Mouse (Mus musculus) forebrain, embryonic 16.5 days (tissue): Measurements from ENCODE around the gene Rassf8. TPM values are rescaled to one million over a fixed set of nuclear protein-coding genes. Genes with fewer than 3 reads are reported as not detected.

ENCODE experiments used
- ATAC-seq: fragments of 200-750 bp; cut with Nextera tagmentation; 2 replicates; pipeline ENCODE4 v1.8.0; 2017; ENCODE audit warnings: mild to moderate bottlenecking, moderate library complexity
- H3K27ac ChIP-seq: fragments of 300-500 bp; sonication (generic); 2 replicates; pipeline ENCODE4 v1.5.1; 2014; ENCODE audit warnings: low read length, control low read depth
- H3K27me3 ChIP-seq: fragments of 300-500 bp; sonication (generic); replicated peaks from 2 replicates; pipeline ENCODE4 v1.6.1; 2014; ENCODE audit warnings: low read length; ENCODE audit not compliant: control insufficient read depth, insufficient read depth
- H3K36me3 ChIP-seq: fragments of 300-500 bp; sonication (generic); 2 replicates; pipeline ENCODE4 v1.6.1; 2014; ENCODE audit not compliant: control insufficient read depth, insufficient read depth
- H3K4me1 ChIP-seq: fragments of 300-500 bp; sonication (generic); replicated peaks from 2 replicates; pipeline ENCODE4 v1.6.1; 2014; ENCODE audit warnings: low read length; ENCODE audit not compliant: control insufficient read depth, insufficient read depth
- H3K4me2 ChIP-seq: fragments of 300-500 bp; sonication (generic); 2 replicates; pipeline ENCODE4 v1.6.1; 2014; ENCODE audit warnings: mild to moderate bottlenecking, low read length, control low read depth
- H3K4me3 ChIP-seq: fragments of 300-500 bp; sonication (generic); replicated peaks from 2 replicates; pipeline ENCODE4 v1.5.1; 2014; ENCODE audit warnings: mild to moderate bottlenecking, low read length, control low read depth
- H3K9ac ChIP-seq: fragments of 300-500 bp; sonication (generic); replicated peaks from 2 replicates; pipeline ENCODE4 v1.6.1; 2014; ENCODE audit warnings: low read depth, low read length, control low read depth
- H3K9me3 ChIP-seq: fragments of 300-500 bp; sonication (generic); 2 replicates; pipeline ENCODE4 v1.6.1; 2016; ENCODE audit warnings: low read length; ENCODE audit not compliant: control insufficient read depth
- WGBS: fragments of 180-500 bp; shearing (Covaris S2); extraction: QIAGEN DNeasy Blood & Tissue Kit; methylation state at CpG from one replicate; pipeline ENCODE4 v1.1.7; 2014; 5-methylcytosine and 5-hydroxymethylcytosine counted together
- polyA plus RNA-seq: library from polyadenylated mRNA; unstranded; fragments of >200 nt; fragmentation: Nextera tagmentation; extraction: Ambion mirVana; gene quantifications from 2 replicates; pipeline ENCODE4 v1.2.1, GENCODE M21; 2015

The Rassf8 gene
- polyA plus RNA-seq, 1 experiment from 2014 or later = 3.4 TPM

- H3K4me2 ChIP-seq = no peak overlapping the region
- WGBS = 72% methylated on average over 7 of the region's 7 CpGs
Observed at GRCm38 (mm10) chr6:145722596-145722995, 24.0 kb upstream of the Rassf8 start.

GRCm38 (mm10) chr6:145723131-145723863 is 23.3 kb upstream of the Rassf8 start:
- H3K27ac ChIP-seq = no peak overlapping the region
- no peak overlapping the region for H3K4me2 ChIP-seq
- H3K27me3 ChIP-seq = no peaks in the 10 kb centered on the region
- H3K36me3 ChIP-seq = no peaks in the 10 kb centered on the region
- H3K9me3 ChIP-seq = no peaks in the 10 kb centered on the region; the same call in 1 of the 2 replicates
- no peak overlapping the region for H3K4me3 ChIP-seq
- H3K9ac ChIP-seq = no peak overlapping the region
- H3K4me1 ChIP-seq = no peaks in the 10 kb centered on the region
- 84% methylated on average over 13 of the region's 13 CpGs for WGBS
- no peak for ATAC-seq

More at GRCm38 (mm10) chr6:145722596-145722995, 24.0 kb upstream of the Rassf8 start:
- H3K9ac ChIP-seq = no peak overlapping the region
- H3K4me1 ChIP-seq = no peaks in the 10 kb centered on the region
- H3K27me3 ChIP-seq = no peaks in the 10 kb centered on the region
- ATAC-seq = no peak
- H3K4me3 ChIP-seq = no peak overlapping the region
- H3K9me3 ChIP-seq = no peaks in the 10 kb centered on the region; the same call in 1 of the 2 replicates
- no peaks in the 10 kb centered on the region for H3K36me3 ChIP-seq
- no peak overlapping the region for H3K27ac ChIP-seq

- Histone ChIP-seq H3K4me1 (no peaks in the 10 kb centered on the region), H3K9ac (no peak overlapping the region), H3K36me3 (no peaks in the 10 kb centered on the region), H3K27me3 (no peaks in the 10 kb centered on the region), H3K27ac (no peak overlapping the region), H3K4me2 (no peak overlapping the region), H3K4me3 (no peak overlapping the region), H3K9me3 (no peaks in the 10 kb centered on the region)
- 85% methylated on average over 10 of the region's 10 CpGs for WGBS
- ATAC-seq = no peak
Observed at GRCm38 (mm10) chr6:145725849-145726248, 20.7 kb upstream of the Rassf8 start.

- ATAC-seq = no peak
- 0 out of 2 replicates have a peak, but pooled peaks cover 3% of the 10 kb centered on the region for H3K4me1 ChIP-seq
Observed at GRCm38 (mm10) chr6:145726986-145727385, 19.6 kb upstream of the Rassf8 start.

GRCm38 (mm10) chr6:145732868-145733267 is 13.7 kb upstream of the Rassf8 start:
- Histone ChIP-seq H3K36me3 (no peaks in the 10 kb centered on the region), H3K9ac (no peak overlapping the region), H3K4me2 (no peak overlapping the region), H3K27me3 (no peaks in the 10 kb centered on the region), H3K4me3 (no peak overlapping the region), H3K4me1 (0 out of 2 replicates have a peak, but pooled peaks cover 4% of the 10 kb centered on the region), H3K27ac (no peak overlapping the region), H3K9me3 (no peaks in the 10 kb centered on the region)
- 68% methylated on average over 5 of the region's 5 CpGs for WGBS
- ATAC-seq = no peak

More at GRCm38 (mm10) chr6:145726986-145727385, 19.6 kb upstream of the Rassf8 start:
- H3K9ac ChIP-seq = no peak overlapping the region
- WGBS = 57% methylated on average over 5 of the region's 5 CpGs
- no peak overlapping the region for H3K4me2 ChIP-seq
- no peak overlapping the region for H3K4me3 ChIP-seq
- no peaks in the 10 kb centered on the region for H3K36me3 ChIP-seq
- no peaks in the 10 kb centered on the region for H3K27me3 ChIP-seq
- H3K9me3 ChIP-seq = no peaks in the 10 kb centered on the region
- H3K27ac ChIP-seq = no peak overlapping the region

- Histone ChIP-seq H3K27ac (no peak overlapping the region), H3K9me3 (no peaks in the 10 kb centered on the region), H3K4me2 (no peak overlapping the region), H3K4me3 (no peak overlapping the region), H3K27me3 (no peaks in the 10 kb centered on the region), H3K36me3 (no peaks in the 10 kb centered on the region), H3K4me1 (0 out of 2 replicates have a peak, but pooled peaks cover 4% of the 10 kb centered on the region), H3K9ac (no peak overlapping the region)
- ATAC-seq = no peak
- 49% methylated on average over 4 of the region's 4 CpGs for WGBS
Observed at GRCm38 (mm10) chr6:145733276-145733675, 13.3 kb upstream of the Rassf8 start.

GRCm38 (mm10) chr6:145733911-145734310 is 12.6 kb upstream of the Rassf8 start:
- ATAC-seq = no peak
- 20% methylated on average over 5 of the region's 5 CpGs for WGBS

GRCm38 (mm10) chr6:145736099-145736498 is 10.4 kb upstream of the Rassf8 start:
- 92% methylated on average over 2 of the region's 2 CpGs for WGBS
- Histone ChIP-seq H3K27me3 (no peaks in the 10 kb centered on the region), H3K4me1 (0 out of 2 replicates have a peak, but pooled peaks cover 4% of the 10 kb centered on the region), H3K9ac (no peak overlapping the region), H3K4me2 (no peak overlapping the region), H3K36me3 (no peaks in the 10 kb centered on the region), H3K27ac (no peak overlapping the region), H3K9me3 (no peaks in the 10 kb centered on the region), H3K4me3 (no peak overlapping the region)
- ATAC-seq = no peak

More at GRCm38 (mm10) chr6:145733911-145734310, 12.6 kb upstream of the Rassf8 start:
- H3K36me3 ChIP-seq = no peaks in the 10 kb centered on the region
- H3K9ac ChIP-seq = no peak overlapping the region
- no peaks in the 10 kb centered on the region for H3K9me3 ChIP-seq
- no peaks in the 10 kb centered on the region for H3K27me3 ChIP-seq
- no peak overlapping the region for H3K4me2 ChIP-seq
- no peak overlapping the region for H3K27ac ChIP-seq
- H3K4me3 ChIP-seq = no peak overlapping the region
- 0 out of 2 replicates have a peak, but pooled peaks cover 4% of the 10 kb centered on the region for H3K4me1 ChIP-seq

- ATAC-seq = no peak
- Histone ChIP-seq H3K4me1 (no peaks in the 10 kb centered on the region), H3K4me3 (no peak overlapping the region), H3K27ac (no peak overlapping the region), H3K27me3 (no peaks in the 10 kb centered on the region), H3K9me3 (no peaks in the 10 kb centered on the region), H3K9ac (no peak overlapping the region), H3K36me3 (no peaks in the 10 kb centered on the region), H3K4me2 (no peak overlapping the region)
- WGBS = 87% methylated on average over 6 of the region's 6 CpGs
Observed at GRCm38 (mm10) chr6:145739231-145739630, 7.3 kb upstream of the Rassf8 start.
